14 mouse cellular contexts compared by ENCODE assay signal in genomic region chr19:22804311-22804710, GRCm38 (mm10).
"Had no signal": no experiment of that assay in that cellular context is flagged by ENCODE, and none has a peak within 500 bp of the region (broad histone marks: within the 10 kb centered on the region; RNA-seq: fewer than 3 reads in every experiment).

No protein-coding gene starts in this region.

- H3K4me1 ChIP-seq: limb, embryonic 12.5 days; liver, embryonic 13.5 days; midbrain, embryonic 10.5 days; neural tube, embryonic 15.5 days; stomach, embryonic 15.5 days had no signal

- H3K27ac ChIP-seq: limb, embryonic 12.5 days; liver, embryonic 13.5 days; midbrain, embryonic 10.5 days; neural tube, embryonic 15.5 days; stomach, embryonic 15.5 days had no signal

- DNase-seq: kidney, postnatal 10 days; liver; liver, embryonic 13.5 days; liver, postnatal 0 days; lung, postnatal 36 days; midbrain, embryonic 14.5 days; right cerebral cortex, postnatal 4 days; thymus, adult 2 months; thymus, postnatal 25 days had no signal

- H3K4me3 ChIP-seq: limb, embryonic 12.5 days; liver, embryonic 13.5 days; midbrain, embryonic 10.5 days; myocyte; neural tube, embryonic 15.5 days; stomach, embryonic 15.5 days had no signal

- H3K27me3 ChIP-seq: limb, embryonic 12.5 days; liver, embryonic 13.5 days; neural tube, embryonic 15.5 days; stomach, embryonic 15.5 days had no signal
